In the genomic region with DNA sequence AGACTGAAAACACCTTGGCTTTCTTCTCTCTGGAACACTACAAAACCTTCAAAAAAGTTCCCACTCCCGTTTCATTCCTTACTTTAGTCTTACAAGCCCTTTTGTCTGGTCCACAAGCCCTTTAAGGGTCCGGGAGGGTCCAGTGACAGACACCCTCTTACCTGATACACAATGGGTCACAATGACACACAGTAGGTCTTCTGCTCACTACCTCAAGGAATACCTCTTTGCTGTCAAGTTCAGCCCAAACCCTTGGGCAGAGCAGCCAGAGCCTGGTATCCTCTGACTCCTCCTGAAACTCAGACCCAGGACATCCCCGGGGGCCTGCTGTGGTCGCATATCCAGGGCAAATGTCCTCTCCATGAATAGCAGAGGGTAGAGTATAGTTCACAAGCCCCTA, we compare ENCODE assay signal across 11 mouse cellular contexts. TPM values are rescaled to one million over a fixed set of nuclear protein-coding genes. Genes with fewer than 3 reads are reported as not detected.
"Had no signal": no experiment of that assay in that cellular context is flagged by ENCODE, and none has a peak within 500 bp of the region (broad histone marks: within the 10 kb centered on the region; RNA-seq: fewer than 3 reads in every experiment).

No protein-coding gene starts in this region.

- H3K27ac ChIP-seq: kidney, embryonic 15.5 days; liver, embryonic 15.5 days; midbrain, embryonic 13.5 days had no signal

- H3K27me3 ChIP-seq: kidney, embryonic 15.5 days; liver, embryonic 15.5 days had no signal

- H3K36me3 ChIP-seq: liver, embryonic 15.5 days; midbrain, embryonic 13.5 days had no signal

- H3K4me2 ChIP-seq: kidney, embryonic 15.5 days; liver, embryonic 11.5 days; midbrain, embryonic 13.5 days had no signal

- ATAC-seq: lung, postnatal 0 days; midbrain, embryonic 13.5 days had no signal

- H3K9ac ChIP-seq: kidney, embryonic 15.5 days; midbrain, embryonic 13.5 days had no signal

- H3K9me3 ChIP-seq: kidney, embryonic 15.5 days; liver, embryonic 15.5 days; midbrain, embryonic 13.5 days had no signal

- H3K4me3 ChIP-seq: kidney, embryonic 15.5 days; liver, embryonic 15.5 days; midbrain, embryonic 13.5 days had no signal

- DNase-seq: kidney, postnatal 14 days; left cerebral cortex, postnatal 4 days; lung, adult 2 months; lung, postnatal 36 days; right cerebral cortex, postnatal 14 days had no signal

RNA-seq across cellular contexts. Expression of gene Endou, which starts 17.8 kb away (rescaled TPM):
- polyA plus RNA-seq: liver, embryonic 11.5 days; neural tube, embryonic 14.5 days had no signal
